Mouse (Mus musculus): ENCODE measurements around the gene Opa3.
A peak's percentile ranks its signal among the peaks of the same experiment; 100 is the strongest.

Gene Opa3

GRCm38 (mm10) chr7:19227883-19228792 lies at the start of gene Opa3:
Gene Opa3 (plus strand): TSS chr7:19228334.
- DNase-seq, result peak; percentile 99

DNA sequence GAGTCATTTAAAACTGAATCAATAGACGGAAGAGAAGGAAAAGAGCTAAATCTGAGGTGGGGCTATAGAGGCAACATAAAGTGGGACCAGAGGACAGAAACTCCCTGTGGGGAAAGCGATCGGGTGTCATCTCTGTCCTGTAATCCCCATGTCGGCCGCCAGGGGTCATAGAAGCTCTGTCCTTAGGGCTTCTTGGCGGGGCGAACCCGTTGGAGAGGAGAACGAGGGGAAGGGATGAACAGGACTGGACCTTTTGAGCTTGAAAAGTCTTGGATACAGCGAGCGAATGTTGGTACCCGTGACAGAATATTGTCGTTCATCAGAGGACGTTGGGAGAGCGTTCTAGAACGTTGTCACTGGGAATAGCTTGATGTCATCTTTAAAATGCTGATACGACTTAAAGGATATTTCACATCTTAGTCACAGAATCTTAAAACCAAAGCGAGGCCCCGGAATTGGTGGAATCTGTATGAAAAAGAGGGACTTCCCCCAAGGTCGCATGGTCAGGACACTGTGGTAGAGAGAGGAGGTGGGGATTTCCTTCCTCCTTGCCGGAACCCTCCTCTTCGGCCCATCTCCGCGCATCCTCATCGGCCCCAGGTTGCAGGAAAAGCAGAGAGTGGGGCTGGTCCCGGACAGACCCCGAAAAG lies 49.6 kb upstream of the Opa3 start:
- peak; percentile 83 for DNase-seq

DNA sequence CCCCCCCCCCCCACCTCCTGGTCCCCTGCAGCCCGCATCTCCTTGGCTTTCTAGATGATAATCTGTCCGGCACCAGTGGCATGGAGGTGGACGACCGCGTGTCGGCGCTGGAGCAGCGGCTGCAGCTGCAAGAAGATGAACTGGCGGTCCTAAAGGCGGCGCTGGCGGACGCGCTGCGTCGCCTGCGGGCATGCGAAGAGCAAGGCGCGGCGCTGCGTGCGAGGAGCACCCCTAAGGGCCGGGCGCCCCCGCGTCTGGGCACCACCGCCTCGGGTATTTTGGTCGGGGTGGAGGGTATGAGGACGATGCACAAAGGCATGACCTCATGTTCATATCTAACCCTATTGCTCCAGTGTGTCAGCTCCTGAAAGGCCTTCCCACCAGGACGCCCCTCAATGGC lies 49.0 kb upstream of the Opa3 start:
- DNase-seq, result peak; percentile 67

DNA sequence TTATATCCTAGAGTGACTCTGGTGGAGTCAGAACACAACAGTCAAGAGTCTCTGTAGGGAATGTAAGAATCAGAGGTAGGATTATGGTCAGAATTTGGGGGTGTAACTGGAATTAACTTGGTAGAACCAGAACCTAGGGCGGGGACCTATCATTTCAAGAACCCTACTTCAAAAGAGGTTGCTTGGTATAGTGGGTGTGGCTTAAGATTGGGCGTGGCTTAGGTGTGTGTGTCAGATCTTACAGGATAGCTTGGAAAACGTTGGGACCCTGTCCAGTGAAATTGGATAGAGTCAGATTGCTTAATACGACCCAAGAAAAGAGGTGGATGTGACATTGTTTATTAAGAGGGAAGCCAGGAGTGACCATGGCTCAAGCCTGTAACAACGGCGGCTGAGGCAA lies 48.2 kb upstream of the Opa3 start:
- DNase-seq, result no peak

DNA sequence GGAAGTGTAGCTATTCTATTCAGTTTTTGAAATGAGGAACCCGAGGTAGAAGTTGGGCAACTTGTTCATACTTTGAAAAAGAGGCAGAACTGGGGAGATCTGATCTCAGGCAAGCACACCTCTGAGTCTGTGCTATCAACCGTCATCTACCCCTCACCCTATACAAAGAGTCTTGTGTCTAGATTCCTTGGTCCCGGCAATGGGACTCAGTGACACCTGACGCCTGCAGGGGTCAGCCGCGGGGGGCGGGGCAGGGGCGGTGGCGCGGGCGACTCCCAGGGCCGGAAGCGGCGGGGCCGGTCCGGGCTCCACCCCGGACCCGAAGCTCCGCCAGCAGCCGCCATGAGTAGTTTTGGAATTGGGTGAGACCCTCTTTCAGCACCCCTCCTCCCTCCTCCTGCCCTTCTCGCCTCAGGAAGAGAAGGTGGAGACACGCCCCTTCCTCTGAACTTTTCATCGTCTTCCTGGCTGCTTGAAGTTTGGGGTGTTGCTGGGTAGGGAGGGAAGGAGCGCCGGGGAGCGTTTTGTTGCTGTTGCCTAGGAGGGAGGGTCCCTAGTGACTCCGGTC lies 47.2 kb upstream of the Opa3 start:
- peak; percentile 62 for DNase-seq

GRCm38 (mm10) chr7:19184250-19184649 lies 43.9 kb upstream of the Opa3 start:
- no peak for DNase-seq

- DNase-seq, result no peak
These were observed 43.4 kb upstream of the Opa3 start for GRCm38 (mm10) chr7:19184758-19185157.

GRCm38 (mm10) chr7:19194676-19195075 lies 33.5 kb upstream of the Opa3 start:
- no peak for DNase-seq

DNA sequence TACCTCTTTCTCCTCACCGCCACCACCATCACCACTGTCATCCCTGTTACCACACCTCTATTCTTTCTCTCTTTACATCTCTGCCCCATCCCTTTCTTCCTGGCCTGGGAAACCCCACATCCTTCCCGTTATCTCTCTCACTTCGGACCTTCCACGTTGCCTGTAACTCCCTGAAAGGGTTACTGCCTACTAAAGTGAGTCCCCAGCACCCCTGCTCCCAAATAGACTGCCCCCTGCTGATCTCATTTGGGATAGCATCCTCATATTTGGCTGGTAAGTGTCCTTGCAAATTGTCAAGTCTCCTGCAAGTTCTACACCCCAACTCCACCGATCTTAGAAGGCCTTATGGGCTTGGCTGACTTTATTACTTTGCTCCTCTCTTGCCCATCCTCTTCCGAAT lies 31.5 kb upstream of the Opa3 start:
- peak; percentile 57 for DNase-seq

GRCm38 (mm10) chr7:19197985-19198384 lies 30.1 kb upstream of the Opa3 start:
- DNase-seq, result peak; percentile 55

GRCm38 (mm10) chr7:19201660-19202059 lies 26.5 kb upstream of the Opa3 start:
- no peak for DNase-seq

DNA sequence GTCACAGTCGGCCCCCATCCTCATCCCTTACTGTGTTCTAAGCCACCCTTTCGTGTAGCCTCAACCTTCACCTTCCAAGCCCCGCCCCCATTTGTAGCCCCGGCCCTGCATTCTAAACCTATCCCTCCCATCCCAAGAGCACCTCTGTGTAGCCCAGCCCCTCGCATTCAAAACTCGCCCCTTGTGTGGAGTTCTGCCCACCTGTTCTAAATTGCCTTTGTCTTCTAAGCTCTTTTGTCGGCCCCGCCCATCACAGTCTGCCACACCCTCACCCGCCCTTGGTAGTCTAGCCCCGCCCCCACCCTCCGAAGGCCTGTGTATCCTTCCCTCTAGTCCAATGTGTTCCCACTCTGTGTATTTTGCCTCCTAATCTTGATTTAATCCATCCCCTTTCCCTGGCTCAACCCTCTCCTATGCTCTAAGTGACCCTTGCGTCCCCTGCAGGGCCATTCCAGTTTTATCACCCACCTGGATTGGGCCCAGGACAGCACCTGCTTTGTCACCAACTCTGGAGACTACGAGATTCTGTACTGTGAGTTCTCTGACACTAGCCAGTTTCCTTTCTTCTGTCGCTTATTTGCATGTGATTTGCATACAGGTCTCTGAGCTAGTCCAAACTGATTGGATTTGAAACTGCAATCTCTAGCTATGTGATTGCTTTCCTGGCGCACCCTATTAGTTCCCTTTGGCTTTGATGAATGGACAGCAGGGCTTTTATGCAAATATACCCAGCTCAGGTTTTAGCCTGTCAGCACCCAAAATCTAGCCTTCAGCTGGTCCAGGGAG lies 25.9 kb upstream of the Opa3 start:
- DNase-seq, result no peak

GRCm38 (mm10) chr7:19208201-19208910 lies 19.8 kb upstream of the Opa3 start:
- DNase-seq, result no peak

DNA sequence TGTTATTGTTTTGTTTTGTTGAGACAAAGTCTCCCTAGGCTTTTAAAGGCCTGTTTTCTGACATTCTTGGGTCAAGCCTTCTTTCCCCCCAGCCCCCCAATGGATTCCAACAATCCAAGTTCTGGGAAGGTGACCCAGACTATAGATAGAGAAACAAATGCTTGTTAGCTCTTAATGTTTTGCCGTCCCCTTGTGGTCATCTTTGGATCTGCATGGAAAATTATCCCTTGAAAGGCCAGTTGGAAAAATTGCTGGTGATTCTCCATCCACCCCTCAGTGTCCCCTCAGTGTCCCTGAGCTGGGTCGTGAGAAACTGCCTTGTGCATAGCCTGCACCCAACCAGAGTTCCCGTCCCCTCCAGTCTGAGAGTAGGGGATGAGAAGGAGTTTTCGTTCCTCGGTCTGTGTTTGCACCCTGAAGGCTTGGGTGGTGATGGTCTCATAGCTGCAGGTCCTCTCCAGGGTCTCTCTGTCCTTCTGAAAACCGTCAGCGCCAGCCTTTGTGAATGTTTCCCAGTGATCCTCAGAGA lies 19.1 kb upstream of the Opa3 start:
- DNase-seq, result no peak

- no peak for DNase-seq
These were observed 18.6 kb upstream of the Opa3 start for GRCm38 (mm10) chr7:19209494-19209893.

GRCm38 (mm10) chr7:19210010-19210409 lies 18.1 kb upstream of the Opa3 start:
- no peak for DNase-seq

DNA sequence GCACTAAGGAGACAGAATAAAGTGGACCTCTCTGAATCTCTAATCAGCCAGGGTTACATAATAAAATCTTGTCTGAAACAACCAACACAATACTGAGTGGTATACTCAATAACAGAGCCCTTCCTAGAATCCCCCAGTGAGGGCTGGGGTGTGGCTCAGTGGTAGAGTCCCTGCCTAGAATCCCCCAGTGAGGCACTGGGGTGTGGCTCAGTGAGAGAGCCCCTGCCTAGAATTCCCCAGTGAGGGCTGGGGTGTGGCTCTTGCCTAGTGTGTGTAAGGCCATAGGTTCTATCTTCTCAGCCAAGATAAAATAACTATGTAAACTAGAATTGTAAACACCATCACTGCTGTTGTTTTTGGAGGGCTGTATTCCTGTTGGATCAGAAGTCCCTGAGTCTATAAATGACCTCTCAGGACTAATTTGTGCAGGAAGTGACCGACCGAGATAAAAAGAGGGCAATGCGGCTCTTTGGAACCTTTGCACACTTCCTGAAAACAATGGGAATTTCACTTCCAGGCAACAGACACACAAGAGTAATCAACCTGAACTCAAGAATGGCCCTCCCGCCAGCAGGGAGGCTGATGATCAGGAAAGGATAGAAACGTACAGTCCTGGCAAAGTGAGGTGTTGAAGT lies 17.0 kb upstream of the Opa3 start:
- no peak for DNase-seq

- peak; percentile 48 for DNase-seq
These were observed 16.0 kb upstream of the Opa3 start, which contains the start of gene Gpr4 for GRCm38 (mm10) chr7:19211996-19212755. Gene Gpr4 (plus strand): TSS chr7:19212538.

DNA sequence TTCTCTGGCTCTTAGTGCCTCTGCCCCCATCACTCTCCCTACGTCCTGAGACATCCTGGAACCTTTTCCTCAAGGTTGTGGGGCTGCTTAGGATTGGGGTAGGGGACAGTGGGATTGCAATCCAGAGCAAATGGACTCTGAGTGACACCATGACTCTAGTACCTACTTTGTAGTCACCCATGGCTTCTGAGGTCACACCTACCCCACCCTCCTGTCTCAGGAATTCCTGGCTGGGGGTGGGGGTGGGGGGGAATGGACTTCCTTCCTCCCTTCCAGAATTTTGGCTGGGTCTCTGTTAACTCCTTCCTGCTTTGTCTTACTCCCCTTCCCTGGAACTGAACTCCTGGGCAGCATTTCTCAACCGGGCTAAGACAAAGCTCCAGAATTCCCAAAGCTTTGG lies 14.7 kb upstream of the Opa3 start:
- DNase-seq, result no peak

DNA sequence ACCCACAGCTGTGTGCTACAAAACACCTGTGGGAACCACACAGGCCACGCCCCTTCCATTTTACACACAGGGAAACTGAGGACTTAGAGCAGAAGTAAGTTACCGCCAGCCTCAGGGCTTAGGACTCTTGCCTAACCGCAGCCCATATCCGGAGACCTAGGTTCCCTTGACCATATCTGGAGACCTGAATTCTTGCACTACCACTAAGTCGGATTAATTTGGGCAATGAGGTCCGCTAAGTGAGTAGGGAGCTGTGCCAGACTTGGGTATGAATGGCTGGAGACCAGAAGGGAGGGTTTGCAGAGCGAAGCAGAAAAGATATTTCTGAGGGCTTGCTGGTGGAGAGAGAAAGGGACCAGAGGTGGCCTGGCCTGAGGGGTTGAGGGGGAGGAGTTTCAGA lies 13.8 kb upstream of the Opa3 start:
- no peak for DNase-seq

- DNase-seq, result no peak
These were observed 13.2 kb upstream of the Opa3 start for GRCm38 (mm10) chr7:19214940-19215339.
